Mouse (Mus musculus): ENCODE measurements around the gene Capn15. TPM values are rescaled to one million over a fixed set of nuclear protein-coding genes. Genes with fewer than 3 reads are reported as not detected.

The Capn15 gene
- polyA plus RNA-seq, 1 experiment from 2014 or later: 13.9 TPM

GRCm38 (mm10) chr17:25925348-25925747 is 60.2 kb downstream of the Capn15 start:
- DNase-seq (ENCODE audit: low spot score): no peak
- Histone ChIP-seq H3K36me3 (ENCODE audit: insufficient read depth, low read length) (peaks cover 23% of the 10 kb centered on the region), H3K9ac (replicated peaks; ENCODE audit: low read depth) (no peak overlapping the region), H3K4me3 (ENCODE audit: low read depth, low read length) (no peak overlapping the region), H3K4me2 (replicated peaks; ENCODE audit: low read depth, low read length) (no peak overlapping the region), H3K27ac (ENCODE audit: low read length) (no peak overlapping the region), H3K9me3 (ENCODE audit: low read length) (no peaks in the 10 kb centered on the region), H3K27me3 (replicated peaks; ENCODE audit: insufficient read depth, low read length) (no peaks in the 10 kb centered on the region), H3K4me1 (ENCODE audit: insufficient read depth, low read depth, low read length) (no peaks in the 10 kb centered on the region)
- TF ChIP-seq CTCF (IDR thresholded peaks at IDR 0.05) (no peak), EP300 (IDR thresholded peaks at IDR 0.05) (no peak)
- WGBS: 74% methylated on average over 2 of the region's 2 CpGs
- no peak for ATAC-seq

GRCm38 (mm10) chr17:25922120-25922519 is 63.5 kb downstream of the Capn15 start:
- ATAC-seq: no peak
- no peaks in the 10 kb centered on the region for H3K27me3 ChIP-seq (replicated peaks; ENCODE audit: insufficient read depth, low read length)
- H3K4me1 ChIP-seq (ENCODE audit: insufficient read depth, low read depth, low read length): 0 out of 2 replicates have a peak, but pooled peaks cover 6% of the 10 kb centered on the region
- WGBS: 59% methylated on average over 5 of the region's 5 CpGs
- TF ChIP-seq CTCF (IDR thresholded peaks at IDR 0.05) (no peak), EP300 (IDR thresholded peaks at IDR 0.05) (no peak)
- no peak for DNase-seq (ENCODE audit: low spot score)
- H3K9me3 ChIP-seq (ENCODE audit: low read length): no peaks in the 10 kb centered on the region
- no peak overlapping the region for H3K4me2 ChIP-seq (replicated peaks; ENCODE audit: low read depth, low read length)
- H3K27ac ChIP-seq (ENCODE audit: low read length): no peak overlapping the region
- H3K36me3 ChIP-seq (ENCODE audit: insufficient read depth, low read length): peaks cover 8% of the 10 kb centered on the region; the same call in 1 of the 2 replicates
- no peak overlapping the region for H3K9ac ChIP-seq (replicated peaks; ENCODE audit: low read depth)
- no peak overlapping the region for H3K4me3 ChIP-seq (ENCODE audit: low read depth, low read length)

GRCm38 (mm10) chr17:25919786-25920642 is 65.6 kb downstream of the Capn15 start:
- Histone ChIP-seq H3K27ac (ENCODE audit: low read length) (peak overlapping the region; percentile 95), H3K27me3 (replicated peaks; ENCODE audit: insufficient read depth, low read length) (no peaks in the 10 kb centered on the region), H3K9ac (replicated peaks; ENCODE audit: low read depth) (peak overlapping the region; percentile 43), H3K4me2 (replicated peaks; ENCODE audit: low read depth, low read length) (peak overlapping the region; percentile 94), H3K4me1 (ENCODE audit: insufficient read depth, low read depth, low read length) (0 out of 2 replicates have a peak, but pooled peaks cover 8% of the 10 kb centered on the region), H3K4me3 (ENCODE audit: low read depth, low read length) (peak overlapping the region; percentile 95), H3K9me3 (ENCODE audit: low read length) (no peaks in the 10 kb centered on the region), H3K36me3 (ENCODE audit: insufficient read depth, low read length) (no peaks in the 10 kb centered on the region)
- WGBS: under 1% methylated on average over 31 of the region's 40 CpGs
- peak; percentile 88 for TF ChIP-seq EP300 (IDR thresholded peaks at IDR 0.05)
- no peak; the same call in 1 of the 2 replicates for TF ChIP-seq CTCF (IDR thresholded peaks at IDR 0.05)
- ATAC-seq (peak; percentile 95), DNase-seq (ENCODE audit: low spot score) (peak; percentile 100)

- Histone ChIP-seq H3K9me3 (ENCODE audit: low read length) (no peaks in the 10 kb centered on the region), H3K4me2 (replicated peaks; ENCODE audit: low read depth, low read length) (peak within 1 kb of the TSS; percentile 94), H3K36me3 (ENCODE audit: insufficient read depth, low read length) (no peaks in the 10 kb centered on the region), H3K27me3 (replicated peaks; ENCODE audit: insufficient read depth, low read length) (no peaks in the 10 kb centered on the region), H3K4me1 (ENCODE audit: insufficient read depth, low read depth, low read length) (peaks cover 8% of the 10 kb centered on the region; the same call in 1 of the 2 replicates), H3K27ac (ENCODE audit: low read length) (peak within 1 kb of the TSS; percentile 95), H3K9ac (replicated peaks; ENCODE audit: low read depth) (peak within 1 kb of the TSS; percentile 79), H3K4me3 (ENCODE audit: low read depth, low read length) (peak within 1 kb of the TSS; percentile 95)
- ATAC-seq (peak; percentile 2; the same call in 1 of the 2 replicates), DNase-seq (ENCODE audit: low spot score) (no peak)
- under 1% methylated on average over 51 of the region's 78 CpGs for WGBS
- TF ChIP-seq CTCF (IDR thresholded peaks at IDR 0.05) (no peak), EP300 (IDR thresholded peaks at IDR 0.05) (no peak)
Measured at GRCm38 (mm10) chr17:25919144-25919785, 66.3 kb downstream of the Capn15 start, which contains the start of gene Rab40c. Rab40c (minus strand) TSS chr17:25919727.

- TF ChIP-seq EP300 (IDR thresholded peaks at IDR 0.05): no peak
- TF ChIP-seq CTCF (IDR thresholded peaks at IDR 0.05): no peak
- Histone ChIP-seq H3K27me3 (replicated peaks; ENCODE audit: insufficient read depth, low read length) (no peaks in the 10 kb centered on the region), H3K36me3 (ENCODE audit: insufficient read depth, low read length) (no peaks in the 10 kb centered on the region), H3K27ac (ENCODE audit: low read length) (0 out of 2 replicates have a peak overlapping the region, but pooled peaks have one; percentile 82), H3K4me2 (replicated peaks; ENCODE audit: low read depth, low read length) (peak overlapping the region; percentile 94), H3K4me3 (ENCODE audit: low read depth, low read length) (peak overlapping the region; percentile 95; the same call in 1 of the 2 replicates), H3K4me1 (ENCODE audit: insufficient read depth, low read depth, low read length) (peaks cover 8% of the 10 kb centered on the region; the same call in 1 of the 2 replicates), H3K9ac (replicated peaks; ENCODE audit: low read depth) (peak overlapping the region; percentile 79), H3K9me3 (ENCODE audit: low read length) (no peaks in the 10 kb centered on the region)
- DNase-seq (ENCODE audit: low spot score): no peak
- no peak for ATAC-seq
- 77% methylated on average over 9 of the region's 9 CpGs for WGBS
Measured at GRCm38 (mm10) chr17:25918037-25918750, 67.4 kb downstream of the Capn15 start.

All from lung, postnatal 0 days (tissue).